In the genomic region with DNA sequence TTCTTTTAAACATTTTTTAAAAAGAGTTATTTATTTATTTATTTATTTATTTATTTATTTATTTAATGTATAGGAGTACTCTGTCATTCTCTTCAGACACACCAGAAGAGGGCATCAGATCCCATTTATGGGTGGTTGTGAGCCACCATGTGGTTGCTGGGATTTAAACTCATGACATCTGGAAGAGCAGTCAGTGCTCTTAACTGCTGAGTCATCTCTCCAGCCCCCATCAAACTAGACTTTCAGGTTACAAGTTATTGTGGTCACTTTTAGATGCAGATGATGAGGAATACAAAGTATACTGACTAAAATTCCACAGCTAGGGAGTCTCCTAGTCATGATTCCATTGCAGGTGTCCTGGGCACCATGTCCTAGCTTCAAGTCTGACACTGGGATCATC, we compare ENCODE assay signal across 6 mouse cellular contexts. TPM values are rescaled to one million over a fixed set of nuclear protein-coding genes. Genes with fewer than 3 reads are reported as not detected.
DNase-seq lines count a peak whose midpoint lies in the region; TF ChIP-seq lines count a peak whose summit lies in the region.
"Not testable (repeated sequence)": the region's sequence is repeated elsewhere in the genome, so short reads cannot be mapped to it uniquely, and the experiment has no call there.
"Had no signal": no experiment of that assay in that cellular context is flagged by ENCODE, and none has a peak within 500 bp of the region (broad histone marks: within the 10 kb centered on the region; RNA-seq: fewer than 3 reads in every experiment).

No protein-coding gene starts in this region.

- H3K36me3 ChIP-seq in ES-E14 (ENCODE audit: control insufficient read depth, insufficient read depth, low read length, poor library complexity, severe bottlenecking), result not testable (repeated sequence)

- in situ Hi-C loops in ES-E14 (cut with MboI; ENCODE audit: low sequenced_read_pairs in 2 of 2, unreplicated experiment in 2 of 2), result not testable (repeated sequence)

- not testable (repeated sequence) for H3K4me1 ChIP-seq in ES-E14 (ENCODE audit: control insufficient read depth in 2 of 2, insufficient read depth in 2 of 2, low read length in 2 of 2, poor library complexity in 1 of 2)

- H3K27ac ChIP-seq in ES-E14 (ENCODE audit: insufficient read depth, low read depth, low read length, poor library complexity, severe bottlenecking), result not testable (repeated sequence)

- H3K4me3 ChIP-seq in ES-E14 (ENCODE audit: insufficient read depth in 1 of 2, low read depth in 1 of 2, low read length in 2 of 2, poor library complexity in 1 of 2, severe bottlenecking in 1 of 2), result not testable (repeated sequence)

- H3K9ac ChIP-seq in ES-E14 (ENCODE audit: insufficient read depth, low read depth, low read length, poor library complexity, severe bottlenecking), result not testable (repeated sequence)

- DNase-seq in 3134 (ENCODE audit: extremely low read depth, insufficient read length, low spot score) (peak; percentile 18), 3T3-L1 (ENCODE audit: low read depth, low spot score) (peak; percentile 73), MN1 (ENCODE audit: low spot score) (peak; percentile 35), NIH3T3 (ENCODE audit: low read depth) (peak; percentile 31)
- not testable (repeated sequence) for DNase-seq in ES-E14 (ENCODE audit: low read depth, low spot score)

- not testable (repeated sequence) for H3K9me3 ChIP-seq in ES-E14 (ENCODE audit: control insufficient read depth, insufficient read depth, low read depth, low read length)

TF ChIP-seq in ES-E14, 5 proteins besides CTCF, POLR2A, EP300 and RAD21:
- peak; percentile 57 for TF ChIP-seq MAFK (IDR thresholded peaks at IDR 0.05; ENCODE audit: insufficient read depth, low read depth, low read length)

RNA-seq across cellular contexts. Expression of a gene that starts 26.0 kb away (rescaled TPM):
- total RNA-seq in ES-E14 (2012; rRNA removed), result 0.16 and 1.2 TPM in 2 replicates
- total RNA-seq: MEL had no signal
